Mouse (Mus musculus): Measurements from ENCODE around the gene Kptn.
A peak's percentile ranks its signal among the peaks of the same experiment; 100 is the strongest.

Gene Kptn

DNA sequence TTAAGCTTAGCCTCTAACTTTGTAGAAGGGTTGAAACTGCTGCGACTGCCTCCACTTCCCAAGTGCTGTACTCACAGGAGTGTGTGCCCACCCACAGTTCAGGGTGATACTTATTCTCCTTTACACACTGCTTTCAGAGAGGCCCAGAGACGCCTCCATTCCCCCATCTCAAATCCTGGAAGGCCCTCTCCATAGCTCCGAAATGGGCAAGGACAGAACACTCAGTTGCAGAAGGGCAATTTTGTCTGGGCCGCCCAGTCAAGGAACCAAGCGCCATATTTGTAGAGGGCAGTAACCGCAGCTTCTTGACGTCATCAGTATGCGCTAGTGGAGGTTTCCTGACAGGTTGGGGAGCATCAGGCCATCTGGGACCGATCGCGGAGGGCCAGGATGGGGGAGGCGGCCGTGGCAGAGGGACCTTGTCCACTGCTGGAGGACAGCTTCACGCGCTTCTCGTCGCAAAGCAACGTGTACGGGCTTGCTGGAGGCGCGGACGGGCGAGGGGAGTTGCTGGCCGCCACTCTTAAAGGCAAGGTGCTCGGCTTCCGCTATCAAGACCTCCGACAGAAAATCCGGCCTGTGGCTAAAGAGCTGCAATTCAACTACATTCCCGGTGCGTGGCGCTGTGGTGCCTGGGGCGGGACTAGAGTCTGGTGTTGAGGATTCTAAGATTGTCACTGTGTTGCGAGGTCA, at the start of gene Kptn:
Gene Kptn (plus strand): TSS at position 327 of the 693 bp plus-strand sequence.
- peak; percentile 91 for DNase-seq

GRCm38 (mm10) chr7:16070846-16071245, 48.8 kb upstream of the Kptn start:
- DNase-seq, result no peak

GRCm38 (mm10) chr7:16071906-16072305, 47.8 kb upstream of the Kptn start:
- DNase-seq, result no peak

- no peak for DNase-seq
Observed at GRCm38 (mm10) chr7:16079947-16080346, 39.7 kb upstream of the Kptn start.

- no peak for DNase-seq
Observed at GRCm38 (mm10) chr7:16080581-16080980, 39.1 kb upstream of the Kptn start.

DNA sequence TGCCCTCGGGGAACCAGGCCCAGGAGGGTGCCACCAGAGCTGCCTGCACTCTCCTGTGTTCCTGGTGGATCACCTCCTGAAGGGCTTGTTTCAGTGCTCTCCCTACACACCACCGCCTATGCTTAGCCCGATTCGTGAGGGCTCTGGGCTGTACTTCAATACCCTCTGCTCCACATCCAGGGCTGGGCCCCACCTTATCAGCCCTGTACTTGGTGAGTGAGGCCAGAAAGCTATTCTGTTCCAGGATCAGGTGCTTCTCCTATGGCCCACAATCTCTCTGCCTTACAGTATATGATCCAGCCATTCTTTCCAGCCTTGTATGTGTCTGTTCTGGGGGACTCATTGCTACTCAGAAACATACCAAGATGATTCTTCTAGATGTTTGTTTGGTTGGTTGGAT, 36.3 kb upstream of the Kptn start:
- DNase-seq, result no peak

GRCm38 (mm10) chr7:16087587-16087986, 32.1 kb upstream of the Kptn start:
- DNase-seq, result no peak

DNA sequence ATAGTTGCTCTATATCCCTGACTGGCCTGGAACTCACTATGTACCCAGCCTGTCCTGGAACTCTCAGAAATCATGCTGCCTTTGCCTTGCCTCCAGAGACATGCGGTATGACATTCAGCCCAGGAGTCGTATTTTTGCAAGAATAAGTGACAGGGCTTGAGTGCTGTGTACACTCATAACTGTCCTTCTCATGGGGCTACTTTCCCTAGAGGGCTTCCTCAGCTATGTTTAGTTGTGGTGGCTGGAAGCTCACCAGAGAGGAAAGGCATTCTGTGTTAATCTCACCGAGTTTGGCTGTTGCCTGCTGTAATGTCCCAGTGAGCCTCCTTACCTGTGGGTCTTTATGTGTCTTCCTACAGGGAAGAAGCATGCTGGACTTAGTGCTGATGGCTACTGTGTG, 25.1 kb upstream of the Kptn start:
- DNase-seq, result no peak

- peak; percentile 100 for DNase-seq
Observed at GRCm38 (mm10) chr7:16098021-16099017, 21.4 kb upstream of the Kptn start, which contains the start of gene Napa. TSS of gene Napa (plus strand) at chr7:16098458.

GRCm38 (mm10) chr7:16099901-16100300, 19.8 kb upstream of the Kptn start:
- DNase-seq, result no peak

DNA sequence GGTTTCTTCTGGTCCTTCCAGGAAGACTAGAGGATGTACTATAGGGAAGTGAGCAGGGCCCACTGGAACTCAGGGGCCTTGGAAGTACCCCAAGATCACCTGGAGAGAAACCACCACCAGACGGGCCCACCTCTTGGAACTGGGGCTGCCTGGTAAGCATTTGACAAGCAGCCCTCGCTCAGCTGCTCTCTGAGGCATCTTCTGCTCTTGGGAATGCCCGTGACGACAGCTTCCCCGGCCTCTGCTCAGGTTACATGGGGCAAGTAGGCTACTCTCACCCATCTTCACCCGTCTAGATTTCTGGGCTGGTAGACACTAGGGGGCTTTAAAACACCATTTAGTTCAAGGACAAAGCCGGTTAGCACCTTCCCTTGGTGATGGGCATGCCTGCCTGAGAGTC, 18.6 kb upstream of the Kptn start:
- no peak for DNase-seq

GRCm38 (mm10) chr7:16101726-16102475, 17.8 kb upstream of the Kptn start:
- DNase-seq, result no peak

DNA sequence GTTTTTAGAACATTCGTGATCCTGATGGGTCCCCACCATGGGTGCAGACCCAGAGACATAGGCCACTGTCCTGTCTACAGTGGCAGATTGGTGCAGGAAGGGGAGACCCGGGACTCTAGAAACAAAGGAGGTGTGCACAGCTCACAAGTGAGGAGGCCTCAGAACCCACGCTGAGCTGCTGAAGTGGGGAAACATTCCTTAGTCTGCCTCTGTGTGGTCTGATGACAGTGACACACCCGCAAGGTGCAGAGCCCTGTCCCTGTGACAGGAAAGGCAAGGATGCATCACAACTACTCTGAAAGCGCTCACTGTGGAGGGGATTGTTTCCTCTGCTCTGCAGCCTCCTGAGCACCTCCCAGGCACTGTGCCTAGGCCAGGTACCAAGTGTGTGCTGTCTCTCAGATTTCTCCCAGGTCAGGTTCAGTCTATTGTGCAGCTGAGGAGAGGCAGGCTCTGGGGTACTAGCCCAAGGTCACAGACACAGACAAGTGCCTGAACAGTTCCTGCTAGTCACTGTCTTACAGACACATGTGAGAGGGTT, 16.9 kb upstream of the Kptn start:
- no peak for DNase-seq

GRCm38 (mm10) chr7:16103760-16104159, 15.9 kb upstream of the Kptn start:
- DNase-seq, result peak; percentile 92

GRCm38 (mm10) chr7:16104611-16105388, 14.9 kb upstream of the Kptn start:
- DNase-seq, result no peak

DNA sequence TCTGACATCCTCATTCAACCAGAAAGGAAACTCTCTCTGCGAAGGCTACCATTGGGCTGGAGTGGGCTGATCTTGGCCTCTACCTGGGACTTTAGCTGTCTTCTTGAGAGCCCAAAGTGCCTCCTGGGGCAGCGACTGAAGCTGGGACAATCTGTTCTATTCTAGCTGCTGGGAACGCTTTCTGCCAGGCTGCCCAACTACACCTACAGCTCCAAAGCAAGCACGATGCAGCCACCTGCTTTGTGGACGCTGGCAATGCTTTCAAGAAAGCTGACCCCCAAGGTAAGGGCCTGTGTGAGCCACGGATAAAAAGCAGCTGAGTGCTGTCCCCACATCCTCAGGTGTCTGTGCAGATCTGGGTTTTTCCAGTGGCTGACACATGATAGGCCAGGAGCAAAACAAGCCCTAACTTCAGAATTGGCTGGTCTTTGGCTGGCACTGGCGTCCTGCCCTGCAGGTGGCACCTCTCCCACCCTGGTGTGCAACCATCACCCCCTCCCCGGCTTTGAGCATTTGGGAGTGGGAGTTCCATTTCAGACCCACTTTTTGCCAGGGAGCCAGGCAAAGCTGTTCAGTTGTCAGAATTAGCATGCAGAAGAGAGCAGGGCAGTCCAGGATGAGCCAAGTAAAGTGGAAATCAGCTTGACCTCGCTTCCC, 10.7 kb upstream of the Kptn start:
- DNase-seq, result no peak

- no peak for DNase-seq
Observed at GRCm38 (mm10) chr7:16110158-16110557, 9.5 kb upstream of the Kptn start.

DNA sequence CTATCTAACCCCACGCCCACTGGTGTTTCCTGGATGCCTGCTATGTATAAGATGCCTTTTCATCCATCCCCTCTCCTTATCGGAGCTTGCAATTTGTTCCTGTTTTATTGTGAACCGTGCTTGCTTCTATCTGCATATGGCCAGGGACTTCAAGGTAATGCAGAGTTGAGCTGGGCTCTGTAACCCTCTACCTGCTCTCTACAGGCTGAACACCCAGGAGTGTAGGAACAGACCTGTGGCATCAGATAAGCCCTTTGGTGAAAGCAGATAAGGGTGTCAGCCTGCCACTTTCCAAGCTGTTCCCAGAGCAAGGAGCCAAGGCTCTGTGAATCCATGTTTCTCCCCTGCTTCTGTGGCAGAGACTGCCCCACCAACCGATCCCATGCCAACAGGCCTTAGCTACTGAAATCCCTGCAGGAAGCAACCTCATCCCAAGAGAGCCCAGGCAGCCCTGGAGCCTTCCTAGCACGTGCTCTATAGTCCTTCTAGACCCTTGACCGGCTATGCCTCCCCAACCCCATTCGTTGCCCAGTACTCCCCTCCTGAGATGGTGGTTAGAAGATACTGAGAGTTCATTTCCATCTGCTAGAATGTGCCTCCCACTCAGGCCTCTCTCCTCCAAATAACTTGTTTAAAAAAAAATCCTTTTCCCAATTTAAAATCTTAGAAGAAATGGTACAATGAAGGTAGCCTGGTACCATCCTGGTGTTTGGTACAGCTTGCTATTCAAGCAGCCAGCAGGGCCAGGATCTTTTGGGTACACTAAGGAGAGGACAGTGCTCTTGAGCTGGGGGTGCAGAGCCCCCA, 8.2 kb upstream of the Kptn start:
- DNase-seq, result no peak

DNA sequence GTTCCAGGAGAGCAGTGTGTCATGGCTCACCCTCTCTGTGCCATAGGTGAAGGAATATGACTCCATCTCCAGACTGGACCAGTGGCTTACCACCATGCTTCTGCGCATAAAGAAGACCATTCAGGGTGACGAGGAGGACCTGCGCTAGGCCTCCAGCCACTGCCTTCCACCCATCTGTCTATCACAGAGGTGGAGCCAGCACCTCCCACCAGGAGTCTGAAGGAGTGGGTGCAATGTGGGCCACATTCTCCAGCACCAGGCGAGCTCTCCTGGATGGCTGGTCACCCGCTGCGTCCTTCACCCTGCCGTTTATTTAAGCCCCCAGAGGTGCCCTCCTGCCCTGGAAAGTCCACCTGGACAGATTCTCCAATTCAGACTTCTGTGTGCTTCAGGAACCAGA, 3.3 kb upstream of the Kptn start:
- no peak for DNase-seq

- DNase-seq, result no peak
Observed at GRCm38 (mm10) chr7:16117100-16117499, 2.6 kb upstream of the Kptn start.

DNA sequence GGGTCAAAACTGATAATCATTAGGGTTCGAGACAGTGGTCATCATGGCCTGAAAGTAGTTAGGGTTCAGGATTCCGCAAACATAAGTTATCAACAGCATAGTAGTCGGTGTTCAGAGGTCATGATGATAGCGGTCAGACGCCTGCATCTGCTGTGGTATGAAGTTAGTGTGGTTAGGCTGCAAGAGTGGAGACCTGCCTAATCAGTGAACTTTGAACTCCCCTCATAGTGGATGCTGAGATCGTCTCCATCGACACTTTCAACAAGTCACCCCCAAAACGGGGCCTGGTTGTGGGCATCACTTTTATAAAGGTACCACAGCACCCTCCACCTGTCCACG, 536 bp downstream of the Kptn start:
- no peak for DNase-seq
